Mouse (Mus musculus): Measurements from ENCODE around the gene G6pc3.

The G6pc3 gene

GRCm38 (mm10) chr11:102241874-102242273 lies 52.5 kb downstream of the G6pc3 start:
- in situ Hi-C loops (cut with MboI; ENCODE audit: low sequenced_read_pairs): no loop called here

Data from CH12F3 (cell line).